Mouse (Mus musculus) myocyte (in vitro differentiated cells): ENCODE results near the gene Fn1. TPM values are rescaled to one million over a fixed set of nuclear protein-coding genes. Genes with fewer than 3 reads are reported as not detected.
A peak's percentile ranks its signal among the peaks of the same experiment; 100 is the strongest.

Experiments
- H3K27me3 ChIP-seq: one replicate; pipeline ENCODE4 v1.6.1; 2011; ENCODE audit not compliant: control insufficient read depth, insufficient read depth, insufficient read length
- H3K36me3 ChIP-seq: one replicate; pipeline ENCODE4 v1.6.1; 2011; ENCODE audit not compliant: control insufficient read depth, insufficient read depth
- H3K4me2 ChIP-seq: one replicate; pipeline ENCODE4 v1.6.1; 2011; ENCODE audit warnings: low read depth, control low read depth
- H3K4me3 ChIP-seq: one replicate; pipeline ENCODE4 v1.5.1; 2011; ENCODE audit warnings: mild to moderate bottlenecking, control low read depth, moderate library complexity
- H3K79me2 ChIP-seq: one replicate; pipeline ENCODE4 v1.6.1; 2011; ENCODE audit not compliant: control insufficient read depth, insufficient read depth
- H3ac ChIP-seq: one replicate; pipeline ENCODE4 v1.6.1; 2011; ENCODE audit not compliant: control insufficient read depth, insufficient read length
- CEBPB ChIP-seq: IDR thresholded peaks from 2 replicates; pipeline ENCODE4 v1.6.1; 2011; ENCODE audit warnings: mild to moderate bottlenecking, moderate library complexity; ENCODE audit not compliant: poor library complexity, insufficient read depth, severe bottlenecking
- E2F4 ChIP-seq: IDR thresholded peaks from one replicate; pipeline ENCODE4 v1.6.1; 2011; ENCODE audit warnings: mild to moderate bottlenecking, control low read depth, moderate library complexity; ENCODE audit not compliant: insufficient read depth
- MAX ChIP-seq: IDR thresholded peaks from one replicate; pipeline ENCODE4 v1.6.1; 2011; ENCODE audit warnings: low read depth, mild to moderate bottlenecking, control low read depth
- MYOD1 ChIP-seq, 3 experiments: IDR thresholded peaks; one replicate each; pipeline ENCODE4 v1.6.1; 2011; ENCODE audit warnings: control low read depth in 2 of 3, low read depth in 2 of 3, mild to moderate bottlenecking in 2 of 3, moderate library complexity in 1 of 3; ENCODE audit not compliant: insufficient read length in 2 of 3, control insufficient read depth in 1 of 3
- MYOG ChIP-seq, 3 experiments: IDR thresholded peaks; one replicate each; pipeline ENCODE4 v1.6.1; 2011; ENCODE audit warnings: control low read depth in 2 of 3, low read depth in 2 of 3, mild to moderate bottlenecking in 2 of 3; ENCODE audit not compliant: insufficient read length in 2 of 3, control insufficient read depth in 1 of 3, insufficient read depth in 1 of 3
- POLR2A ChIP-seq: IDR thresholded peaks from one replicate; pipeline ENCODE4 v1.6.1; 2011; ENCODE audit warnings: low read depth, mild to moderate bottlenecking, control low read depth, moderate library complexity; ENCODE audit not compliant: insufficient read length
- POLR2AphosphoS2 ChIP-seq: IDR thresholded peaks from one replicate; pipeline ENCODE4 v1.6.1; 2011; ENCODE audit warnings: low read depth, control low read depth; ENCODE audit not compliant: insufficient read length
- REST ChIP-seq: IDR thresholded peaks from one replicate; pipeline ENCODE4 v1.6.1; 2011; ENCODE audit warnings: mild to moderate bottlenecking, control low read depth, moderate library complexity; ENCODE audit not compliant: insufficient read depth, insufficient read length
- SRF ChIP-seq: IDR thresholded peaks from one replicate; pipeline ENCODE4 v1.6.1; 2011; ENCODE audit warnings: low read depth; ENCODE audit not compliant: control insufficient read depth, insufficient read length
- TCF12 ChIP-seq: IDR thresholded peaks from one replicate; pipeline ENCODE4 v1.6.1; 2011; ENCODE audit warnings: mild to moderate bottlenecking, control low read depth; ENCODE audit not compliant: poor library complexity, insufficient read depth, severe bottlenecking
- TCF3 ChIP-seq: IDR thresholded peaks from one replicate; pipeline ENCODE4 v1.6.1; 2011; ENCODE audit warnings: low read depth, control low read depth; ENCODE audit not compliant: insufficient read length
- USF1 ChIP-seq: IDR thresholded peaks from one replicate; pipeline ENCODE4 v1.6.1; 2011; ENCODE audit warnings: low read depth, mild to moderate bottlenecking, control low read depth, moderate library complexity
- polyA plus RNA-seq: library from polyadenylated mRNA; unstranded; fragments of >200 nt; fragmentation: generic; extraction: Trizol; gene quantifications from one replicate; pipeline ENCODE4 v1.2.1, GENCODE M21; 2012; ENCODE audit warnings: missing spikeins

Fn1 gene
- polyA plus RNA-seq, 1 experiment = 1,265 TPM

DNA sequence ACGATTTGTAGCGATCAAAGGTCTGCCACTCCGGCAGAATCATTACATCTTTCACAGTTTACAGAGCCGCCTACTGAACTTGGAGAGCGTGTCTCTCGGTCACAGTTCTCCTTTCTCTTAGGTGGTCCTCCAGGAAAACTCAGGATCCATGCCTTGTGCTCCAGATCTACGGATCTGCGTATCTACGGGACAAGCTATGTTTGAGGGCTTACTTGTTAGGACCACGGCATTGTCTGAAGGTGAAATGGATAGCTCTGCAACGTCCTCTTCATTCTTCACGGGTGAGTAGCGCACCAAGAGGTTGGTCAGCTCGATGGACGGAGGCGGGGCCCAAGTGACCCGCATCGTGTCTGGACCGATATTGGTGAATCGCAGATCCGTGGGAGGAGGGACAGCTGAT is 40.7 kb downstream of the Fn1 start:
- Histone ChIP-seq H3K4me3 (no peak overlapping the region), H3ac (no peak overlapping the region), H3K27me3 (no peaks in the 10 kb centered on the region), H3K36me3 (peaks cover 94% of the 10 kb centered on the region), H3K4me2 (no peak overlapping the region), H3K79me2 (no peaks in the 10 kb centered on the region)
- TF ChIP-seq POLR2AphosphoS2 (peak; percentile 50), SRF (no peak)

DNA sequence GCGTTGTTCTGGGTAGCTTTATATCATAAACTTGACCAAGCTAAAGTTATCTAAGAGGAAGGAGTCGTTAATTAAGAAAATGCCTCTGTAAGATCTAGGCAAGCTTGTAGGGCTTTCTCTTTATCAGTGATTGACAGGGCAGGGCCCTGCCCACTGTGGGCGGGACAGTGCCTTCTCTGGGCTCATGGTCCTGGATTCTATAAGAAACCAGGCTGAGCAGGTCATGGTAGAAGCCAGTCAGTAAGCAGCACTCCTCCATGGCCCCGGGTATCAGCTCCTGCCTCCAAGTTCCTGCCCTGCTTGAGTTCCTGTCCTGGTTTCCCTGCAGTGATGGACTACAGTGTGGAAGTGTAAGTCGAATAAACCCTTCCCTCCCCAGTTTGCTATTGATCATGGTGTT is 43.1 kb downstream of the Fn1 start:
- H3ac ChIP-seq = no peak overlapping the region

DNA sequence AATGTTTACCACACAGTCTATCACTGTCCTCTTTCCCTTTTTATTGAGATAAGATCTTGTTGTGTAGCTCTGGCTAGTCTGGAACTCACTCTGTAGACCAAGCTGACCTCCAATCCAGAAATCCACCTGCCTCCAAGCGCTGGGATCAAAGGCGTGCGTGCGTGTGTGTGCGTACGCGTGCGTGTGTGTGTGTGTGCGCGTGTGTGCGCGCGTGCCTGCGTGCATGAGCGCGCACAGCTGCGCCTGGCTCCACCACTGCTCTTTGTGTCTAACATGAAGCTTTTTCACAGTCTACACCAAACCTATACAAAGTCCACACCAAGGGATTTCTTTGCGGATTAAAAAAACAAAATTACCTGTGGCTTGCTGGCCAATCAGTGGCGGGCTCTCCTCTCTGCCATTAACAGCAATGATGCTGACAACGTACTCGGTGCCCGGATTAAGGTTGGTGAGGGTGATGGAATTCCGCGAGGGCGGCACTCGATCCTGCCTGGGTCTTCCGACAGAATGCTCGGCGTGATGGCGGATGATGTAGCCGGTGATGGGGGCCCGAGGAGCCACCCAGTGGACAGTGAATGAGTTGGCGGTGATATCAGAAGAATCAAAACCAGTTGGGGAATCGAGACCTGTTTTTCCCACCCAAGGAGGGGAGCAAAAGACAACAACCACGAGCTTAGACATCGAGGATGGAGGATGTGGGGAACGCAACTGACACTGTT is 43.8 kb downstream of the Fn1 start:
- Histone ChIP-seq H3K79me2 (no peaks in the 10 kb centered on the region), H3K36me3 (peaks cover 96% of the 10 kb centered on the region), H3K4me2 (no peak overlapping the region), H3ac (no peak overlapping the region), H3K27me3 (no peaks in the 10 kb centered on the region), H3K4me3 (no peak overlapping the region)
- peak; percentile 65 for TF ChIP-seq POLR2AphosphoS2
- peak; percentile 66 for TF ChIP-seq POLR2A
- TF ChIP-seq TCF12 = no peak
- no peak for TF ChIP-seq TCF3
- no peak for TF ChIP-seq CEBPB

More for the DNA sequence above, 43.1 kb downstream of the Fn1 start:
- Histone ChIP-seq H3K36me3 (peaks cover 96% of the 10 kb centered on the region), H3K4me2 (no peak overlapping the region), H3K79me2 (no peaks in the 10 kb centered on the region), H3K27me3 (no peaks in the 10 kb centered on the region), H3K4me3 (no peak overlapping the region)
- TF ChIP-seq REST (no peak), MAX (no peak), E2F4 (no peak), MYOG (IDR thresholded peaks at IDR 0.05; ENCODE audit: control insufficient read depth in 1 of 3, insufficient read depth in 1 of 3, insufficient read length in 2 of 3, low read depth in 2 of 3) (no peak), TCF12 (no peak), CEBPB (no peak), MYOD1 (IDR thresholded peaks at IDR 0.05; ENCODE audit: control insufficient read depth in 1 of 3, insufficient read length in 2 of 3, low read depth in 2 of 3) (no peak), SRF (no peak), POLR2AphosphoS2 (no peak)

DNA sequence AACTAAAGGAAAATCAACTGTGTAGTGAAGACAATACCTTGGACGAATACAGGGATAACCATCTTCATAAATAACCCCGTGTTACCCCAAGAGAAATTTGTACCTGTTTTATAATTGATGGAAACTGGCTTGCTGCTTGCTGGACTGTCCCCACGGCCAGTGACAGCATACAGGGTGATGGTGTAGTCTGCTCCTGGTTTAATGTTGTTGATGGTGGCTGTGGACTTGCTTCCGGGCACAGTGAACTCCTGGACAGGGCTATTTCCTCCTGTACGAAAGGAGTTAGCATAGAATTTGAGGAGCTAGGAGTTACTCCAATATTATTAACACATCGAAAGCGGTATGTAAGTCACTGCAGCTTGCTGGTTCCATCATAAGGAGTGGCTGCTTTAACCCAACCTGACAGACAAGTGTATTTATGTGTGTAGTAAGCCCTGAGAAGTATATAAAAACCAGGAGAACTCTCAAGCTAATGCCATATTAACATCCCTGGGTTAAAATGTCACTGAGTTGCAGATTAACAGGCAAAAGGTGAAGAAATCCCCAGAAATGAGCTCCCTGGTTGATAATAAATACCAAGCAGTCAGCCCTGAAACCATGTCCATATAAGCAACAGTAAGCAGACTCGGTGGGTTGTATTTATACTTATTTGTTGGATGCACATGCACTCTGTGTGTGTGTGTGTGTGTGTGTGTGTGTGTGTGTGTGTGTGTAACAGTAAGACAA is 46.2 kb downstream of the Fn1 start:
- H3K4me2 ChIP-seq = no peak overlapping the region
- H3K4me3 ChIP-seq = no peak overlapping the region
- H3K79me2 ChIP-seq = no peaks in the 10 kb centered on the region
- H3K27me3 ChIP-seq = no peaks in the 10 kb centered on the region
- peaks cover 96% of the 10 kb centered on the region for H3K36me3 ChIP-seq
- TF ChIP-seq SRF = no peak
- no peak for TF ChIP-seq USF1
- peak; percentile 72 for TF ChIP-seq POLR2AphosphoS2
- peak; percentile 11 for TF ChIP-seq POLR2A
- TF ChIP-seq E2F4 = no peak
- no peak for TF ChIP-seq REST
- TF ChIP-seq MAX = no peak
- no peak overlapping the region for H3ac ChIP-seq

DNA sequence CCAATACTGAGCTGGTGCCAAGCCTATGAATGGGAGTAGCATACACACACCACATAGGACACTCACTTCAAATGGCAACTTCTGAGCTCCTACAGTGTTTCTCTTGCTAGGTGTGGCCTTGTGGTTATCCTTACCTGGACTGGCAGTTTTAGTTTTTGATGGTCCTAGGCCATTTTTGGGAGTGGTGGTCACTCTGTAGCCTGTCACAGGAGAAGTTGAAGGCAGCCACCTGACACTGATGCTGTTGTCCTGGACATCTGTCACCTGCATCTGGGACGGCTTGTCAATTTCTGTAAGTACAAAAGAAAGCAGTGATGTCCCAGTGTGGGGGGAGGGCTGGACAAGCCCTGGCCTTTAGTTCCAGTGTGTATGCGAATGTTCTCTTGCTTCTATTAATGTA is 47.2 kb downstream of the Fn1 start:
- Histone ChIP-seq H3K36me3 (peaks cover 96% of the 10 kb centered on the region), H3K27me3 (no peaks in the 10 kb centered on the region), H3K79me2 (no peaks in the 10 kb centered on the region), H3K4me2 (no peak overlapping the region), H3ac (no peak overlapping the region), H3K4me3 (no peak overlapping the region)
- TF ChIP-seq MYOG (IDR thresholded peaks at IDR 0.05; ENCODE audit: control insufficient read depth in 1 of 3, insufficient read depth in 1 of 3, insufficient read length in 2 of 3, low read depth in 2 of 3) = no peak
- peak; percentile 54 for TF ChIP-seq POLR2AphosphoS2
- no peak for TF ChIP-seq MYOD1 (IDR thresholded peaks at IDR 0.05; ENCODE audit: control insufficient read depth in 1 of 3, insufficient read length in 2 of 3, low read depth in 2 of 3)
- TF ChIP-seq E2F4 = no peak
- TF ChIP-seq POLR2A = peak; percentile 25
